Mouse (Mus musculus): ENCODE measurements around the gene Gm9639. TPM values are rescaled to one million over a fixed set of nuclear protein-coding genes. Genes with fewer than 3 reads are reported as not detected.
"Not testable (repeated sequence)": the region's sequence is repeated elsewhere in the genome, so short reads cannot be mapped to it uniquely, and the experiment has no call there.

Gene Gm9639
- total and polyA plus RNA-seq, 3 experiments: not detected

DNA sequence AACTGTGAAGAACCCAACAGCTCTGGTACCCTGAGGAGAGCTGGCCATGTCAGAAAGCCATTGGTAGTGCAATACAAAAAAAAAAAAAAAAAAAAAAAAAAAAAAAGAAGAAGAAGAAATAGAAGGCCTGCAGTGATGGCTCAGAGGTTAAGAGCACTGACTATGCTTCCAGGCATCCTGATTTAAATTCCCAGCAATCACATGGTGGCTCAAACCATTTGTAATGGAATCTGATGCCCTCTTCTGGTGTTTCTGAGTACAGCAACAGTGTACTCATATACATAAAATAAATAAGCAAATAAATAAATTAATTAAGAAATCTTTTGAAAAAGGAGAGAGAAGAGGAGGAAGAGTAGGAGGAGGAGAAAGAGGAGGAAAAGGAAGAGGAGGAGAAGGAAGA is 41.4 kb downstream of the Gm9639 start (continued):
- no peak for TF ChIP-seq RCOR1 (IDR thresholded peaks at IDR 0.05; ENCODE audit: low read depth, low read length)

GRCm38 (mm10) chr10:77752312-77752711 is 42.6 kb downstream of the Gm9639 start:
- not testable (repeated sequence) for H3K9me3 ChIP-seq (replicated peaks; ENCODE audit: insufficient read depth, low read length); H3K4me3 ChIP-seq (ENCODE audit: control insufficient read depth in 1 of 2, insufficient read depth in 1 of 2, low read depth in 2 of 2, low read length in 2 of 2); H3K79me2 ChIP-seq (ENCODE audit: control insufficient read depth, insufficient read depth, low read length, poor library complexity); H3K9ac ChIP-seq (ENCODE audit: control insufficient read depth, low read depth, low read length, poor library complexity, severe bottlenecking); H3K27me3 ChIP-seq (ENCODE audit: control insufficient read depth in 1 of 2, insufficient read depth in 2 of 2, low read length in 2 of 2); H3K36me3 ChIP-seq (ENCODE audit: control insufficient read depth in 1 of 2, insufficient read depth in 2 of 2, low read length in 2 of 2); H3K27ac ChIP-seq (ENCODE audit: control insufficient read depth, low read depth, low read length); H3K4me1 ChIP-seq (ENCODE audit: control insufficient read depth in 1 of 2, insufficient read depth in 2 of 2, low read length in 2 of 2)
- TF ChIP-seq CTCF (IDR thresholded peaks at IDR 0.05 in 2 of 3, conservative IDR thresholded peaks at IDR 0.05 in 1 of 3; ENCODE audit: control insufficient read depth in 1 of 3, insufficient read depth in 1 of 3, low read depth in 2 of 3, low read length in 3 of 3, poor library complexity in 1 of 3, severe bottlenecking in 1 of 3): peak; percentile 13 to 68 (median 56); a peak in 5 of 6 replicates
- TF ChIP-seq RAD21 (IDR thresholded peaks at IDR 0.05; ENCODE audit: low read depth, low read length): peak; percentile 22
- TF ChIP-seq MYC (IDR thresholded peaks at IDR 0.05; ENCODE audit: low read depth, low read length): 0 out of 2 replicates have a peak, but pooled peaks have one; percentile 33
- peak; percentile 36 for TF ChIP-seq ZC3H11A (IDR thresholded peaks at IDR 0.05; ENCODE audit: low read depth, low read length)
- TF ChIP-seq SMC3 (IDR thresholded peaks at IDR 0.05; ENCODE audit: low read depth, low read length): peak; percentile 65
- DNase-seq (ENCODE audit: low read depth, low spot score): peak; percentile 44

DNA sequence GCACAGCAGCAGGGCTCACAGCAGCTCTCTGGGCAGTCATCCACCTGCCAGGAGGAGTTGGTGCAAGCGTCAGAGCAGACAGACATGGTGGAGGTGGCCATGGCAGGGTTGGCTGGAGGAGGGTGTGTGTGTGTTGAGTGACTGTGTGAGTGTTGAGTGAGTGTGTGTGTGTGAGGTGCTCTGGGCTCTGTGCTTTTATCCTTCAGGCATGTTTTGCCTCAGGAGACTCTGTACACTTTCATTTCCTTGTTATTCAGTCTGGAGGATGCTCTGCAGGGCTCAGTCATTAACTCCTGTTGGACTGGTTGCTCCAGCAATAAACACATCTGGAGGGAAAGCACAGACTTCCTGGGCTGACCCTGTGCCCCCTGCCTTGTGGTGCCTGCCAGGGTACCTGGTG is 43.6 kb downstream of the Gm9639 start, which contains the start of gene Gm9736:
Gene Gm9736 (minus strand): TSS at position 101 of the 400 bp plus-strand sequence.
- not testable (repeated sequence) for H3K9ac ChIP-seq (ENCODE audit: control insufficient read depth, low read depth, low read length, poor library complexity, severe bottlenecking); H3K9me3 ChIP-seq (replicated peaks; ENCODE audit: insufficient read depth, low read length); H3K79me2 ChIP-seq (ENCODE audit: control insufficient read depth, insufficient read depth, low read length, poor library complexity); H3K36me3 ChIP-seq (ENCODE audit: control insufficient read depth in 1 of 2, insufficient read depth in 2 of 2, low read length in 2 of 2); DNase-seq (ENCODE audit: low read depth, low spot score); H3K27me3 ChIP-seq (ENCODE audit: control insufficient read depth in 1 of 2, insufficient read depth in 2 of 2, low read length in 2 of 2); H3K27ac ChIP-seq (ENCODE audit: control insufficient read depth, low read depth, low read length); H3K4me3 ChIP-seq (ENCODE audit: control insufficient read depth in 1 of 2, insufficient read depth in 1 of 2, low read depth in 2 of 2, low read length in 2 of 2); H3K4me1 ChIP-seq (ENCODE audit: control insufficient read depth in 1 of 2, insufficient read depth in 2 of 2, low read length in 2 of 2)

DNA sequence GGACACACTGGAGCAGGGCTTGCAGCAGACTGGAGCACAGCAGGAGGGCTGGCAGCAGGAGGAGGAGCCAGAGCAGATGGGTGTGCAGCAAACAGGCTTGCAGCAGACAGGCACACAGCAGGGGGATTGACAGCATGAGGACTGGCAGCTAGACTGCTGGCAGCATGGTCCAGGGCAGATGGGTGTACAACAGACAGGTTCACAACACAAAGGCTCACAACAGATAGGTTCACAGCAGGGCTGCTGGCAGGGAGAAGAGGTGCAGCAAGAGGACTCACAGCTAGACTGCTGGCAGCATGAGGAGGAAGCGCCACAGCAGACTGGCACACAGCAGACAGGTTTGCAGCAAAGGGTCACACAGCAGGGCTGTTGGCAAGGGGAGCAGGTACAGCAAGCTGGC is 44.2 kb downstream of the Gm9639 start:
- H3K4me3 ChIP-seq (ENCODE audit: control insufficient read depth in 1 of 2, insufficient read depth in 1 of 2, low read depth in 2 of 2, low read length in 2 of 2); H3K4me1 ChIP-seq (ENCODE audit: control insufficient read depth in 1 of 2, insufficient read depth in 2 of 2, low read length in 2 of 2); H3K9ac ChIP-seq (ENCODE audit: control insufficient read depth, low read depth, low read length, poor library complexity, severe bottlenecking); H3K36me3 ChIP-seq (ENCODE audit: control insufficient read depth in 1 of 2, insufficient read depth in 2 of 2, low read length in 2 of 2); H3K27me3 ChIP-seq (ENCODE audit: control insufficient read depth in 1 of 2, insufficient read depth in 2 of 2, low read length in 2 of 2); H3K9me3 ChIP-seq (replicated peaks; ENCODE audit: insufficient read depth, low read length); H3K27ac ChIP-seq (ENCODE audit: control insufficient read depth, low read depth, low read length); DNase-seq (ENCODE audit: low read depth, low spot score); H3K79me2 ChIP-seq (ENCODE audit: control insufficient read depth, insufficient read depth, low read length, poor library complexity): not testable (repeated sequence)

Other genes with a start within 250 kb of the Gm9639 start
Only the 30 nearest of the 33 such genes appear.
- gene Pttg1ip, start 213.4 kb downstream of the Gm9639 start, total RNA-seq (2012; rRNA removed): 41.1 and 50.4 TPM in 2 replicates
- gene Pttg1ip, start 213.4 kb downstream of the Gm9639 start, polyA plus RNA-seq (2012; ENCODE audit: insufficient read depth in 1 of 2, insufficient read length in 2 of 2, low read depth in 1 of 2, low replicate concordance in 2 of 2, missing spikeins in 1 of 2): 10 to 100 TPM in 1 of 2 experiments, not detected in 1; 53.1 TPM
- gene Sumo3, start 189.0 kb downstream of the Gm9639 start, total RNA-seq (2012; rRNA removed): 145 and 151 TPM in 2 replicates
- 100 to 1,000 TPM in 1 of 2 experiments, not detected in 1; 342 TPM for gene Sumo3, start 189.0 kb downstream of the Gm9639 start, polyA plus RNA-seq (2012; ENCODE audit: insufficient read depth in 1 of 2, insufficient read length in 2 of 2, low read depth in 1 of 2, low replicate concordance in 2 of 2, missing spikeins in 1 of 2)
- gene Gm49325, start 188.9 kb downstream of the Gm9639 start, total RNA-seq (2012; rRNA removed): 3.5 and 3.7 TPM in 2 replicates
- gene Gm49325, start 188.9 kb downstream of the Gm9639 start, polyA plus RNA-seq (2012; ENCODE audit: insufficient read depth in 1 of 2, insufficient read length in 2 of 2, low read depth in 1 of 2, low replicate concordance in 2 of 2, missing spikeins in 1 of 2): 1 to 10 TPM in 1 of 2 experiments, not detected in 1; 1.0 TPM
- 55.2 and 62.4 TPM in 2 replicates for gene Ube2g2, start 172.8 kb downstream of the Gm9639 start, total RNA-seq (2012; rRNA removed)
- gene Ube2g2, start 172.8 kb downstream of the Gm9639 start, polyA plus RNA-seq (2012; ENCODE audit: insufficient read depth in 1 of 2, insufficient read length in 2 of 2, low read depth in 1 of 2, low replicate concordance in 2 of 2, missing spikeins in 1 of 2): 100 to 1,000 TPM in 1 of 2 experiments, not detected in 1; 112 TPM
- gene Tspear, start 108.5 kb downstream of the Gm9639 start, total RNA-seq (2012; rRNA removed): 1.2 and 1.8 TPM in 2 replicates
- 1 to 10 TPM in 1 of 2 experiments, not detected in 1; 3.8 TPM for gene Tspear, start 108.5 kb downstream of the Gm9639 start, polyA plus RNA-seq (2012; ENCODE audit: insufficient read depth in 1 of 2, insufficient read length in 2 of 2, low read depth in 1 of 2, low replicate concordance in 2 of 2, missing spikeins in 1 of 2)
- not detected in 2 replicates for gene Gm19402, start 104.3 kb downstream of the Gm9639 start, total RNA-seq (2012; rRNA removed)
- not detected for gene Gm19402, start 104.3 kb downstream of the Gm9639 start, polyA plus RNA-seq (2012; ENCODE audit: insufficient read depth in 1 of 2, insufficient read length in 2 of 2, low read depth in 1 of 2, low replicate concordance in 2 of 2, missing spikeins in 1 of 2)
- gene Gm9508, start 97.8 kb downstream of the Gm9639 start, total RNA-seq (2012; rRNA removed): not detected in 2 replicates
- not detected for gene Gm9508, start 97.8 kb downstream of the Gm9639 start, polyA plus RNA-seq (2012; ENCODE audit: insufficient read depth in 1 of 2, insufficient read length in 2 of 2, low read depth in 1 of 2, low replicate concordance in 2 of 2, missing spikeins in 1 of 2)
- gene Gm10272, start 88.5 kb downstream of the Gm9639 start, total RNA-seq (2012; rRNA removed): not detected in 2 replicates
- not detected for gene Gm10272, start 88.5 kb downstream of the Gm9639 start, polyA plus RNA-seq (2012; ENCODE audit: insufficient read depth in 1 of 2, insufficient read length in 2 of 2, low read depth in 1 of 2, low replicate concordance in 2 of 2, missing spikeins in 1 of 2)
- gene Gm10024, start 83.6 kb downstream of the Gm9639 start, total RNA-seq (2012; rRNA removed): not detected in 2 replicates
- not detected for gene Gm10024, start 83.6 kb downstream of the Gm9639 start, polyA plus RNA-seq (2012; ENCODE audit: insufficient read depth in 1 of 2, insufficient read length in 2 of 2, low read depth in 1 of 2, low replicate concordance in 2 of 2, missing spikeins in 1 of 2)
- not detected in 2 replicates for gene Gm10142, start 79.3 kb downstream of the Gm9639 start, total RNA-seq (2012; rRNA removed)
- gene Gm10142, start 79.3 kb downstream of the Gm9639 start, polyA plus RNA-seq (2012; ENCODE audit: insufficient read depth in 1 of 2, insufficient read length in 2 of 2, low read depth in 1 of 2, low replicate concordance in 2 of 2, missing spikeins in 1 of 2): not detected
- gene Krtap12-1, start 74.5 kb downstream of the Gm9639 start, total RNA-seq (2012; rRNA removed): not detected in 2 replicates
- not detected for gene Krtap12-1, start 74.5 kb downstream of the Gm9639 start, polyA plus RNA-seq (2012; ENCODE audit: insufficient read depth in 1 of 2, insufficient read length in 2 of 2, low read depth in 1 of 2, low replicate concordance in 2 of 2, missing spikeins in 1 of 2)
- gene Gm10100, start 68.6 kb downstream of the Gm9639 start, total RNA-seq (2012; rRNA removed): not detected in 2 replicates
- not detected for gene Gm10100, start 68.6 kb downstream of the Gm9639 start, polyA plus RNA-seq (2012; ENCODE audit: insufficient read depth in 1 of 2, insufficient read length in 2 of 2, low read depth in 1 of 2, low replicate concordance in 2 of 2, missing spikeins in 1 of 2)
- not detected in 2 replicates for gene Gm18596, start 52.4 kb downstream of the Gm9639 start, total RNA-seq (2012; rRNA removed)
- gene Gm18596, start 52.4 kb downstream of the Gm9639 start, polyA plus RNA-seq (2012; ENCODE audit: insufficient read depth in 1 of 2, insufficient read length in 2 of 2, low read depth in 1 of 2, low replicate concordance in 2 of 2, missing spikeins in 1 of 2): not detected
- gene Gm9736, start 43.7 kb downstream of the Gm9639 start, total RNA-seq (2012; rRNA removed): not detected in 2 replicates
- gene Gm9736, start 43.7 kb downstream of the Gm9639 start, polyA plus RNA-seq (2012; ENCODE audit: insufficient read depth in 1 of 2, insufficient read length in 2 of 2, low read depth in 1 of 2, low replicate concordance in 2 of 2, missing spikeins in 1 of 2): not detected
- gene Gm3233, start 35.4 kb downstream of the Gm9639 start, total RNA-seq (2012; rRNA removed): not detected in 2 replicates
- gene Gm3233, start 35.4 kb downstream of the Gm9639 start, polyA plus RNA-seq (2012; ENCODE audit: insufficient read depth in 1 of 2, insufficient read length in 2 of 2, low read depth in 1 of 2, low replicate concordance in 2 of 2, missing spikeins in 1 of 2): not detected
- gene Gm3238, start 23.8 kb downstream of the Gm9639 start, total RNA-seq (2012; rRNA removed): not detected in 2 replicates
- not detected for gene Gm3238, start 23.8 kb downstream of the Gm9639 start, polyA plus RNA-seq (2012; ENCODE audit: insufficient read depth in 1 of 2, insufficient read length in 2 of 2, low read depth in 1 of 2, low replicate concordance in 2 of 2, missing spikeins in 1 of 2)
- not detected in 2 replicates for gene Gm7138, start 18.1 kb downstream of the Gm9639 start, total RNA-seq (2012; rRNA removed)
- gene Gm7138, start 18.1 kb downstream of the Gm9639 start, polyA plus RNA-seq (2012; ENCODE audit: insufficient read depth in 1 of 2, insufficient read length in 2 of 2, low read depth in 1 of 2, low replicate concordance in 2 of 2, missing spikeins in 1 of 2): not detected
- gene Gm3250, start 12.5 kb downstream of the Gm9639 start, total RNA-seq (2012; rRNA removed): not detected in 2 replicates
- not detected for gene Gm3250, start 12.5 kb downstream of the Gm9639 start, polyA plus RNA-seq (2012; ENCODE audit: insufficient read depth in 1 of 2, insufficient read length in 2 of 2, low read depth in 1 of 2, low replicate concordance in 2 of 2, missing spikeins in 1 of 2)
- not detected in 2 replicates for gene Gm7137, start 6.9 kb downstream of the Gm9639 start, total RNA-seq (2012; rRNA removed)
- not detected for gene Gm7137, start 6.9 kb downstream of the Gm9639 start, polyA plus RNA-seq (2012; ENCODE audit: insufficient read depth in 1 of 2, insufficient read length in 2 of 2, low read depth in 1 of 2, low replicate concordance in 2 of 2, missing spikeins in 1 of 2)
- gene Gm19668, start 4.1 kb upstream of the Gm9639 start, total RNA-seq (2012; rRNA removed): not detected in 2 replicates
- not detected for gene Gm19668, start 4.1 kb upstream of the Gm9639 start, polyA plus RNA-seq (2012; ENCODE audit: insufficient read depth in 1 of 2, insufficient read length in 2 of 2, low read depth in 1 of 2, low replicate concordance in 2 of 2, missing spikeins in 1 of 2)
- not detected in 2 replicates for gene Gm9507, start 16.8 kb upstream of the Gm9639 start, total RNA-seq (2012; rRNA removed)
- gene Gm9507, start 16.8 kb upstream of the Gm9639 start, polyA plus RNA-seq (2012; ENCODE audit: insufficient read depth in 1 of 2, insufficient read length in 2 of 2, low read depth in 1 of 2, low replicate concordance in 2 of 2, missing spikeins in 1 of 2): not detected
- gene Gm2696, start 19.6 kb upstream of the Gm9639 start, total RNA-seq (2012; rRNA removed): not detected in 2 replicates
- gene Gm2696, start 19.6 kb upstream of the Gm9639 start, polyA plus RNA-seq (2012; ENCODE audit: insufficient read depth in 1 of 2, insufficient read length in 2 of 2, low read depth in 1 of 2, low replicate concordance in 2 of 2, missing spikeins in 1 of 2): not detected
- not detected in 2 replicates for gene Krtap10-4, start 32.0 kb upstream of the Gm9639 start, total RNA-seq (2012; rRNA removed)
- gene Krtap10-4, start 32.0 kb upstream of the Gm9639 start, polyA plus RNA-seq (2012; ENCODE audit: insufficient read depth in 1 of 2, insufficient read length in 2 of 2, low read depth in 1 of 2, low replicate concordance in 2 of 2, missing spikeins in 1 of 2): not detected
- not detected in 2 replicates for gene Krtap10-10, start 40.9 kb upstream of the Gm9639 start, total RNA-seq (2012; rRNA removed)
- gene Krtap10-10, start 40.9 kb upstream of the Gm9639 start, polyA plus RNA-seq (2012; ENCODE audit: insufficient read depth in 1 of 2, insufficient read length in 2 of 2, low read depth in 1 of 2, low replicate concordance in 2 of 2, missing spikeins in 1 of 2): not detected
- gene Gm36176, start 51.7 kb upstream of the Gm9639 start, total RNA-seq (2012; rRNA removed): not detected in 2 replicates
- not detected for gene Gm36176, start 51.7 kb upstream of the Gm9639 start, polyA plus RNA-seq (2012; ENCODE audit: insufficient read depth in 1 of 2, insufficient read length in 2 of 2, low read depth in 1 of 2, low replicate concordance in 2 of 2, missing spikeins in 1 of 2)
- not detected in 2 replicates for gene Gm10318, start 57.8 kb upstream of the Gm9639 start, total RNA-seq (2012; rRNA removed)
- gene Gm10318, start 57.8 kb upstream of the Gm9639 start, polyA plus RNA-seq (2012; ENCODE audit: insufficient read depth in 1 of 2, insufficient read length in 2 of 2, low read depth in 1 of 2, low replicate concordance in 2 of 2, missing spikeins in 1 of 2): not detected
- not detected in 2 replicates for gene Gm3285, start 66.9 kb upstream of the Gm9639 start, total RNA-seq (2012; rRNA removed)
- not detected for gene Gm3285, start 66.9 kb upstream of the Gm9639 start, polyA plus RNA-seq (2012; ENCODE audit: insufficient read depth in 1 of 2, insufficient read length in 2 of 2, low read depth in 1 of 2, low replicate concordance in 2 of 2, missing spikeins in 1 of 2)
- gene Lrrc3, start 107.5 kb upstream of the Gm9639 start, total RNA-seq (2012; rRNA removed): 0.10 and 0.15 TPM in 2 replicates
- under 1 TPM in 1 of 2 experiments, not detected in 1; 0.74 TPM for gene Lrrc3, start 107.5 kb upstream of the Gm9639 start, polyA plus RNA-seq (2012; ENCODE audit: insufficient read depth in 1 of 2, insufficient read length in 2 of 2, low read depth in 1 of 2, low replicate concordance in 2 of 2, missing spikeins in 1 of 2)
- 5.7 and 7.8 TPM in 2 replicates for gene Trpm2, start 175.5 kb upstream of the Gm9639 start, total RNA-seq (2012; rRNA removed)
- 10 to 100 TPM in 1 of 2 experiments, not detected in 1; 18.5 TPM for gene Trpm2, start 175.5 kb upstream of the Gm9639 start, polyA plus RNA-seq (2012; ENCODE audit: insufficient read depth in 1 of 2, insufficient read length in 2 of 2, low read depth in 1 of 2, low replicate concordance in 2 of 2, missing spikeins in 1 of 2)
- 9.3 and 10.7 TPM in 2 replicates for gene 1810043G02Rik, start 183.4 kb upstream of the Gm9639 start, total RNA-seq (2012; rRNA removed)
- 10 to 100 TPM in 1 of 2 experiments, not detected in 1; 15.6 TPM for gene 1810043G02Rik, start 183.4 kb upstream of the Gm9639 start, polyA plus RNA-seq (2012; ENCODE audit: insufficient read depth in 1 of 2, insufficient read length in 2 of 2, low read depth in 1 of 2, low replicate concordance in 2 of 2, missing spikeins in 1 of 2)